Mouse (Mus musculus) midbrain, embryonic 15.5 days (tissue): ENCODE data around the gene Tmem115. TPM values are rescaled to one million over a fixed set of nuclear protein-coding genes. Genes with fewer than 3 reads are reported as not detected.

Experiments
- ATAC-seq: fragments of 200-750 bp; cut with Nextera tagmentation; replicated peaks from 2 replicates; pipeline ENCODE4 v1.8.0; 2017; ENCODE audit warnings: moderate TSS enrichment
- H3K27ac ChIP-seq: fragments of 300-500 bp; sonication (generic); 2 replicates; pipeline ENCODE4 v1.5.1; 2015; ENCODE audit warnings: mild to moderate bottlenecking, inconsistent platforms
- H3K27me3 ChIP-seq: fragments of 300-500 bp; sonication (generic); replicated peaks from 2 replicates; pipeline ENCODE4 v1.6.1; 2015; ENCODE audit warnings: inconsistent platforms
- H3K36me3 ChIP-seq: fragments of 300-500 bp; sonication (generic); replicated peaks from 2 replicates; pipeline ENCODE4 v1.6.1; 2015; ENCODE audit warnings: inconsistent platforms
- H3K4me1 ChIP-seq: fragments of 300-500 bp; sonication (generic); 2 replicates; pipeline ENCODE4 v1.6.1; 2015; ENCODE audit warnings: inconsistent platforms
- H3K4me2 ChIP-seq: fragments of 300-500 bp; sonication (generic); 2 replicates; pipeline ENCODE4 v1.6.1; 2015; ENCODE audit warnings: inconsistent platforms, mild to moderate bottlenecking, moderate library complexity
- H3K4me3 ChIP-seq: fragments of 300-500 bp; sonication (generic); 2 replicates; pipeline ENCODE4 v1.5.1; 2015; ENCODE audit warnings: mild to moderate bottlenecking, inconsistent platforms
- H3K9ac ChIP-seq: fragments of 300-500 bp; sonication (generic); 2 replicates; pipeline ENCODE4 v1.6.1; 2015; ENCODE audit warnings: mild to moderate bottlenecking, inconsistent platforms
- H3K9me3 ChIP-seq: fragments of 300-500 bp; sonication (generic); 2 replicates; pipeline ENCODE4 v1.6.1; 2016; ENCODE audit warnings: inconsistent platforms
- WGBS: fragments of 180-500 bp; shearing (Covaris S2); methylation state at CpG from one replicate; pipeline ENCODE4 v1.1.7; 2015; ENCODE audit warnings: mixed read lengths; 5-methylcytosine and 5-hydroxymethylcytosine counted together
- polyA plus RNA-seq: library from polyadenylated mRNA; unstranded; fragments of >200 nt; fragmentation: Nextera tagmentation; extraction: Ambion mirVana; gene quantifications from 2 replicates; pipeline ENCODE4 v1.2.1, GENCODE M21; 2015

The Tmem115 gene
- polyA plus RNA-seq, 1 experiment from 2014 or later, result 48.0 TPM

DNA sequence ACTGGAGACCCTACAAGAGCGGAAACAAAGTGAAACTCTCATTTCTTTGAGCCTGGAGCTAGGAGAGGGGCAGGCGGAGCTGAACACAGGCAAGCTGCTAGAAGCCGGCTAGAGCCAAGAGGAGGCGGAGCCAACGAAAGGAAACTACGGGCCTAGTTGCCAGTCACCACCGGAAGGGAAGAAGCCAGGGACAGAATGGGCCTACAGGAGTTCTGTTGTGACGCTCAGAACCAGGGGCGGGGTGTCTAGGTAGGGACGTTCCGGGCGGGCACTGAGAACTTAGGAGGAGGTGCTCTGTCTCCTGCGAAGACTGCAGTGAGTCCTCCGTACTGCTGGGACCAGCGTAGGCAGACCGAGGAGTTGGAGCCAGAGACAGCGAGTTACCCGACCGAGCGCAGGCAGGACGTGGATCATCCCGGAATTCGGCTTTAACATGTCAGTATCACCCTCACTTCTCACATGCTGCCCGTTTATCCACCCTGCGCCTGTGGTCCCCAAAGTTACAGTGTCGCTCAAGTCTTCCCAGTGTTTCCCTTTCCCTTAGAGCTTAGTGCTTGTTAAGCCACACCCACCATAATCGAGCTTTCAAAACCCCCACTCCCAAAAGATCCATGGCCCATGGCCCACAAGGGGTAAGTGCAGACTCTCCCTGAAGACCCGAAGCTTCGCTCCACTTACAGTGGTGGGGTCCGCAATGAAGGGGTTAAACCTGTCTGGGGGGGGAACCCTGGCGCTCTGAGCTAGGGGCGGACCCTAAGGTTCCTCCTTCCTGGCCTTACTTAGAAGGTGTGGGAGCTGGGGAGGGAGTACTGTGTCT lies 47.0 kb downstream of the Tmem115 start, which contains the start of gene Hyal3:
Hyal3 (plus strand) TSS at position 318 of the 817 bp plus-strand sequence.
- WGBS, result under 1% methylated on average over 32 of the region's 32 CpGs
- peak within 1 kb of the TSS; percentile 57 for H3K4me3 ChIP-seq

DNA sequence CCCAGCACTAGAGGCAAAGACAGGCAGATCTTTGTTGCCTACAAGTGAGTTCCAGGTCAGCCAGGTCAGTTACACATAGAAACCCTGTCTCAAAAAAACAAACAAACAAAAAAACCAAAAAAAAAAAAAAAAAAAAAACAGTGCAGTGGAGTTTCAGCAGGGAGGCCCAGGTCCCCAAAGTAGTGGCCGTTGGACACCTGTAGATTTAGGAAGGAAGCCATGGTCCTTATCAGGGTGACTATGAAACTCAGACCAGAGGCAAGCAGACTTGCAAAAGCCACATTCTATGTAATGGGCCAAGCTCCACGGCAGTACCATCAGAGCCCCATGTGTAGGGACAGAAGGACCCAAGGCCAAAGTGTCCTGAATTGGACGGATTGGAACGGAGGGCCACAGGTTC lies 47.8 kb downstream of the Tmem115 start:
- H3K9me3 ChIP-seq, result no peaks in the 10 kb centered on the region
- peak overlapping the region; percentile 96 for H3K4me2 ChIP-seq
- peak overlapping the region; percentile 68 for H3K9ac ChIP-seq
- no peaks in the 10 kb centered on the region for H3K36me3 ChIP-seq
- H3K4me1 ChIP-seq, result peaks cover 34% of the 10 kb centered on the region
- ATAC-seq, result no peak
- H3K27ac ChIP-seq, result peak overlapping the region; percentile 82; the same call in 1 of the 2 replicates
- 76% methylated on average over 4 of the region's 4 CpGs for WGBS
- no peaks in the 10 kb centered on the region for H3K27me3 ChIP-seq
- peak overlapping the region; percentile 57 for H3K4me3 ChIP-seq

More for the DNA sequence above, 47.0 kb downstream of the Tmem115 start, which contains the start of gene Hyal3:
- Histone ChIP-seq H3K36me3 (no peaks in the 10 kb centered on the region), H3K4me2 (peak within 1 kb of the TSS; percentile 96), H3K27me3 (no peaks in the 10 kb centered on the region), H3K9ac (peak within 1 kb of the TSS; percentile 68), H3K4me1 (peaks cover 34% of the 10 kb centered on the region), H3K27ac (peak within 1 kb of the TSS; percentile 82), H3K9me3 (no peaks in the 10 kb centered on the region)
- ATAC-seq, result peak; percentile 77

DNA sequence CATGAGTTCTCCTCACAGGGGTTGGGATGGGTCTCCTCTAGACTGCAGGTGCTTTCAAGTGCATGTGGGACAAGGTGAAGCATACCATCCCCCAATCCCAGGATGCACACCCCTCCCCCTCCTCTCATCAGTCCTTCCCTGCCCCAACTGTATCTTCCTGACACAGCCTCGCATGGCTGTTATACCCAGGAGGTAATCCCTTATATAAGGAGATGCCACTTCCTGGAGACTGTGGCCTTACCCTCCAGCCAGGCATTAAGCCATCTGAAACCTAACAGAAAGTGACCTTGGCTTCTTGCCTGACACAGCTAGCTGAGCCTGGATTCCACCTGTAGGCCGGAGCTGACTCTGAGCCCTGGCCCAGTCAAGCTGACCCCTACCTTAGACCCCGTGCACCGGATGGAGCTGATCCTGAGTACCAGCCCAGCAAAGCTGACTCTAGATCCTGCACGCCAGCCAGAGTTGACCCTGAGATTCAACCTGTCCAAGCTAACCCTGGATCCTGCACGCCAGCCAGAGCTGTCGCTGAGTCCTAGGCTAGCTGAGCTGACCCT lies 48.8 kb downstream of the Tmem115 start:
- Histone ChIP-seq H3K27ac (no peak overlapping the region), H3K27me3 (no peaks in the 10 kb centered on the region), H3K4me3 (no peak overlapping the region), H3K9me3 (no peaks in the 10 kb centered on the region), H3K36me3 (no peaks in the 10 kb centered on the region), H3K4me2 (no peak overlapping the region), H3K9ac (no peak overlapping the region), H3K4me1 (peaks cover 32% of the 10 kb centered on the region)
- ATAC-seq, result no peak
- WGBS, result 88% methylated on average over 7 of the region's 7 CpGs

DNA sequence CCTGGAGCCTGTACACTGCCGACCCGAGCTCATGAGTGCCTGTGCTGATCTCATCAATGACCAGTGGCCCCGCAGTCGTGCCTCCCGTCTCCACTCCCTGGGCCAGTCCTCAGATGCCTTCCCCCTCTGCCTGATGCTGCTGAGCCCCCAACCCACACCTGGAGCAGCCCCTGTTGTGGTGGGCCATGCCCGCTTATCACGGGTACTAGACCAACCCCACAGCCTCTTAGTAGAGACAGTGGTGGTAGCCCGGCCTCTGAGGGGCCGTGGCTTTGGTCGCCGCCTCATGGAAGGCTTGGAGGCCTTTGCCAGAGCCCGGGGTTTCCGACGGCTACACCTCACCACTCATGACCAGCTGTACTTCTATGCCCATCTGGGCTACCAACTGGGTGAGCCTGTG lies 49.4 kb downstream of the Tmem115 start:
- Histone ChIP-seq H3K36me3 (no peaks in the 10 kb centered on the region), H3K27ac (no peak overlapping the region), H3K4me1 (peaks cover 35% of the 10 kb centered on the region), H3K9ac (no peak overlapping the region), H3K9me3 (no peaks in the 10 kb centered on the region), H3K4me2 (no peak overlapping the region), H3K27me3 (no peaks in the 10 kb centered on the region), H3K4me3 (no peak overlapping the region)
- 93% methylated on average over 14 of the region's 14 CpGs for WGBS
- no peak for ATAC-seq

DNA sequence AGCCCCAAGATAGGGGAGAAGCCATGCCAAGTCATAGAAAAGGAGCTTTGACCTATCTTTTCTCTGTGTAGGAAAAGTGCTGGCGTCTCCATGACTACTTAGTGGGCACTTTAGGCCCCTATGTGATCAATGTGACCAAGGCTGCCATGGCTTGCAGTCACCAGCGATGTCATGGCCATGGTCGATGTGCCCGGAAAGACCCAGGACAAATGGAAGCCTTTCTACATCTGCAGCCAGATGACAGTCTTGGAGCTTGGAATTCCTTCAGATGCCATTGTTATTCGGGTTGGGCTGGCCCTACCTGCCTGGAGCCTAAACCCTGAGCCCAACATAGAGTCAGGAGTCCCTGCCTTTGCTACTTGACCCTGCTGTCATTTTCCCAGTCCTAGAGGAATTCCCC lies 52.8 kb downstream of the Tmem115 start:
- peaks cover 23% of the 10 kb centered on the region for H3K4me1 ChIP-seq
- H3K9me3 ChIP-seq, result no peaks in the 10 kb centered on the region
- 89% methylated on average over 5 of the region's 5 CpGs for WGBS
- H3K27me3 ChIP-seq, result no peaks in the 10 kb centered on the region
- ATAC-seq, result no peak
- H3K36me3 ChIP-seq, result peaks cover 6% of the 10 kb centered on the region; the same call in 1 of the 2 replicates
- H3K27ac ChIP-seq, result no peak overlapping the region
- no peak overlapping the region for H3K4me3 ChIP-seq
- H3K9ac ChIP-seq, result no peak overlapping the region
- H3K4me2 ChIP-seq, result no peak overlapping the region

DNA sequence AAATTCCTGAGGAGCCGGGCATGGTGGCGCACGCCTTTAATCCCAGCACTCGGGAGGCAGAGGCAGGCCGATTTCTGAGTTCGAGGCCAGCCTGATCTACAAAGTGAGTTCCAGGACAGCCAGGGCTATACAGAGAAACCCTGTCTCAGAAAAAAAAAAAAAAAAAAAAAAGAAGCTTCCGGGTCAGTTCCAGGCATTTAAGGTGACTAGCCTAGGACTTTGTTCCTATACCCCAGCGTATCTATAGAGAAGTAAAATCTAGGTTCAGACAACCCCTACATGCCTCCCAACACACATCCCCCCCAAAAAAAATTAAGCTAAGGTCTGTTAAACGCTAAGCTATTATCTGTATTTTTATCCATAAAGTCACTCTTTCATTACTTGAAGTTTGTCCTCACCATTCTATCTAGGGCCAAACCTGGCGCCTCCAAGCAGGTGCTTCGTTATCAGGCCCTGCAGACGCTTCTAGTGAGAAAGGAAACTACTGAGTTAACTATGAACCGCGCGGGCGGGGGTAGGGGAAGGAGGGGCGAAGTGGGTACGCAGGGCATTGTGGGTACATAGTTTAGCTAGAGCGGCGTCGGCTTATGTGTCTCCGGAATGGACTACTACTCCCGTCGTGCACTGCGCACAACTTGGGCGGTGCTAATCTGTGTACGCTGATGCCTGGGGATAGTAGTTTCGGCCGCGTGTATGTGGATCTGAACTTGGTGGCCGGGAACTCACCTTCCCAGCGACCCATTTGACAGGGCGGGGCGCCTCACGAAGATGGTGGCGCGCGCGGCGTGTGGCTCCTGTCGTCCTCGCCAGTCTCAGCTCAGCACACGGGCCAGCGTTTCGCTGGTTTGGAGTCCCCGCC lies 53.5 kb downstream of the Tmem115 start, which contains the start of gene Ifrd2:
Ifrd2 (plus strand) TSS at position 669 of the 859 bp plus-strand sequence.
- no peak within 1 kb of the TSS for H3K27ac ChIP-seq
- H3K27me3 ChIP-seq, result no peaks in the 10 kb centered on the region
- H3K4me2 ChIP-seq, result peak within 1 kb of the TSS; percentile 65
- H3K9me3 ChIP-seq, result no peaks in the 10 kb centered on the region
- peak within 1 kb of the TSS; percentile 46 for H3K9ac ChIP-seq
- peaks cover 7% of the 10 kb centered on the region; the same call in 1 of the 2 replicates for H3K36me3 ChIP-seq
- peaks cover 16% of the 10 kb centered on the region for H3K4me1 ChIP-seq
- ATAC-seq, result peak; percentile 96
- peak within 1 kb of the TSS; percentile 60 for H3K4me3 ChIP-seq
- WGBS, result 15% methylated on average over 46 of the region's 46 CpGs

DNA sequence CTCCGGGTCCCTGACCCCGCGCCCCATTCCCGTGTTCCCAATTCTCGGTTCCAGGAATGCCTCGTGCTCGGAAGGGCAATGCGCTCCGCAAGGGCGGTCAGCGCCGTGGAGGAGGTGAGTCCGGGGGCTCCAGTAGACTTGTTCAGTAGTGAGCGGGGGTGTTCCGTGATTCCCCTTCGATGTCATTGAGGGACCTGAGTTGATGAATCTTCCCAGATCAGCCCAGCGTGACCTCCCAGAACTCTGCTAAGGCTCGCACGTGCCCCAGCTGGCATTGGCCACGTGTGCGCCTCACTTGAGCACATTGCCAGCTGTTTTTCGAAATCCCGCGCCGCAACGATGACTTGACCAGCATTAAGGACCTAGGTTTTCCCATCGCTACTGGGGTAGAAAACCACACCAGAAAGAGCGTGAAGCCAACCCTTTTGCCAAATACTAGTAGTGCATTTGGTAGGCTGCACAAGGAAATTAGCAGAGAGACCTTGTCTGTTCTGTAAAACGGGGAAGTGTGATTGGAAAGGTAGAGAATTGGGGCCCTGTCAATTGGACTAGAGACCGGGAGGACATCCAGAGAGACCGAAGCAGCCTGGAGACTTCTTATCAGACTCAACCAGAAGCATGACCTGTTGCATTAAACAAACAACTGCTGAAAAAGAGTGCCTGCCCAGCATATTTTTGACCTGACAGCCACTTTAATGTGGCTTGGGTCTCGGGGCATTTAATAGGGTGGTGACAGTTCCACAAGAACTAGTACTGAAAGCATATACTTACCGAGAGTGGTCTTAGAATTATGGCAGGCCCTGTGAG lies 54.3 kb downstream of the Tmem115 start:
- Histone ChIP-seq H3K9me3 (no peaks in the 10 kb centered on the region), H3K4me2 (peak overlapping the region; percentile 65), H3K9ac (peak overlapping the region; percentile 46), H3K27me3 (no peaks in the 10 kb centered on the region), H3K27ac (no peak overlapping the region), H3K4me3 (peak overlapping the region; percentile 60), H3K36me3 (peaks cover 7% of the 10 kb centered on the region; the same call in 1 of the 2 replicates), H3K4me1 (peaks cover 14% of the 10 kb centered on the region)
- ATAC-seq, result no peak; the same call in 1 of the 2 replicates
- 7% methylated on average over 33 of the region's 33 CpGs for WGBS

Other genes with a start within 250 kb of the Tmem115 start
- gene Mapkapk3, start 244.1 kb upstream of the Tmem115 start, polyA plus RNA-seq, result 2.2 TPM in 2 replicates
- gene Cish, start 237.9 kb upstream of the Tmem115 start, polyA plus RNA-seq, result 7.2 and 7.4 TPM in 2 replicates
- gene Hemk1, start 195.6 kb upstream of the Tmem115 start, polyA plus RNA-seq, result 20.1 and 21.1 TPM in 2 replicates
- gene 6430571L13Rik, start 193.3 kb upstream of the Tmem115 start, polyA plus RNA-seq, result 9.7 TPM in 2 replicates
- gene Cacna2d2, start 134.3 kb upstream of the Tmem115 start, polyA plus RNA-seq, result 10.2 and 10.3 TPM in 2 replicates
- gene Cyb561d2, start 8.2 kb downstream of the Tmem115 start, polyA plus RNA-seq, result 45.1 and 45.7 TPM in 2 replicates
- gene Nprl2, start 8.3 kb downstream of the Tmem115 start, polyA plus RNA-seq, result 78.4 and 81.6 TPM in 2 replicates
- gene Zmynd10, start 13.4 kb downstream of the Tmem115 start, polyA plus RNA-seq, result 4.6 TPM in 2 replicates
- 44.4 and 45.3 TPM in 2 replicates for gene Rassf1, start 17.6 kb downstream of the Tmem115 start, polyA plus RNA-seq
- gene Tusc2, start 29.3 kb downstream of the Tmem115 start, polyA plus RNA-seq, result 123 and 125 TPM in 2 replicates
- 82.9 and 88.7 TPM in 2 replicates for gene Hyal2, start 34.0 kb downstream of the Tmem115 start, polyA plus RNA-seq
- 7.9 and 9.5 TPM in 2 replicates for gene Hyal1, start 43.0 kb downstream of the Tmem115 start, polyA plus RNA-seq
- gene Naa80, start 44.9 kb downstream of the Tmem115 start, polyA plus RNA-seq, result 21.4 and 23.1 TPM in 2 replicates
- 1.8 TPM in 2 replicates for gene Hyal3, start 46.9 kb downstream of the Tmem115 start, polyA plus RNA-seq
- gene Ifrd2, start 53.7 kb downstream of the Tmem115 start, polyA plus RNA-seq, result 14.5 and 16.9 TPM in 2 replicates
- 4.3 and 4.9 TPM in 2 replicates for gene Sema3b, start 75.3 kb downstream of the Tmem115 start, polyA plus RNA-seq
- gene Gnai2, start 101.4 kb downstream of the Tmem115 start, polyA plus RNA-seq, result 299 and 386 TPM in 2 replicates
- gene Slc38a3, start 135.6 kb downstream of the Tmem115 start, polyA plus RNA-seq, result 31.8 and 40.4 TPM in 2 replicates
- 2.1 and 2.2 TPM in 2 replicates for gene Gnat1, start 145.8 kb downstream of the Tmem115 start, polyA plus RNA-seq
- 26.0 and 31.2 TPM in 2 replicates for gene Sema3f, start 176.5 kb downstream of the Tmem115 start, polyA plus RNA-seq
- gene Rbm5, start 237.1 kb downstream of the Tmem115 start, polyA plus RNA-seq, result 280 and 292 TPM in 2 replicates